Mouse (Mus musculus): ENCODE measurements around the gene Anapc13. TPM values are rescaled to one million over a fixed set of nuclear protein-coding genes. Genes with fewer than 3 reads are reported as not detected.

Gene Anapc13
- total and polyA plus RNA-seq, 2 experiments from 2014 or later = 43.9 to 322 TPM

DNA sequence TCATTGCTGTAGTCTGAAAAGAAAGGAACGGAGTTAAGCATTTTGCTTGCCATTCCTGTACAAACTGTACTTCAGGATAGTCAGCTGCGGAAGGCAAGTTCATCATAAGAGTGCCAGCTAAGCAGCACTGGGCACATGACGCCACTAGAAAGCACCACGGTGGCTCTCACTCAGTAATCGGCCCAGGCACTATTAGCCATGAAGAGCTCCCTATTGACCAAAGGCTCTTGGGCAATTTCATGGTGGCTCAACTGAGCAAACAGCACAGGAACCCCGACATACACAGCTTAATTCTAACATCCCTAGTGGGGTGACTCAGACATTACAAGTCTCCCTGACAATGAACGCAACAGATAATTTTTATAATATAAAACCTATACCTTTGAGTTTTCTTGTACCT, 2.5 kb upstream of the Anapc13 start:
- H3K27me3 ChIP-seq (ENCODE audit: control insufficient read depth, insufficient read depth, low read length) = no peaks in the 10 kb centered on the region
- no peak overlapping the region for H3K4me2 ChIP-seq (ENCODE audit: low read depth, low read length)
- 0 out of 2 replicates have a peak, but pooled peaks cover 2% of the 10 kb centered on the region for H3K36me3 ChIP-seq (replicated peaks; ENCODE audit: control insufficient read depth, insufficient read depth, low read length)
- no peak for TF ChIP-seq CTCF (IDR thresholded peaks at IDR 0.05; ENCODE audit: low read depth)
- no peak for TF ChIP-seq EP300 (IDR thresholded peaks at IDR 0.05; ENCODE audit: low read depth)
- no peak overlapping the region for H3K4me3 ChIP-seq (ENCODE audit: low read depth, low read length)
- no peak overlapping the region for H3K27ac ChIP-seq (ENCODE audit: low read depth)
- no peak for DNase-seq (ENCODE audit: low spot score)
- no peak for ATAC-seq (ENCODE audit: insufficient read depth, low read depth)
- WGBS = 91% methylated on average over 7 of the region's 7 CpGs
- H3K4me1 ChIP-seq (ENCODE audit: control insufficient read depth, insufficient read depth) = peaks cover 20% of the 10 kb centered on the region
- no peaks in the 10 kb centered on the region for H3K9me3 ChIP-seq (replicated peaks; ENCODE audit: control insufficient read depth, low read length)
- H3K9ac ChIP-seq (replicated peaks; ENCODE audit: low read depth, low read length) = no peak overlapping the region

DNA sequence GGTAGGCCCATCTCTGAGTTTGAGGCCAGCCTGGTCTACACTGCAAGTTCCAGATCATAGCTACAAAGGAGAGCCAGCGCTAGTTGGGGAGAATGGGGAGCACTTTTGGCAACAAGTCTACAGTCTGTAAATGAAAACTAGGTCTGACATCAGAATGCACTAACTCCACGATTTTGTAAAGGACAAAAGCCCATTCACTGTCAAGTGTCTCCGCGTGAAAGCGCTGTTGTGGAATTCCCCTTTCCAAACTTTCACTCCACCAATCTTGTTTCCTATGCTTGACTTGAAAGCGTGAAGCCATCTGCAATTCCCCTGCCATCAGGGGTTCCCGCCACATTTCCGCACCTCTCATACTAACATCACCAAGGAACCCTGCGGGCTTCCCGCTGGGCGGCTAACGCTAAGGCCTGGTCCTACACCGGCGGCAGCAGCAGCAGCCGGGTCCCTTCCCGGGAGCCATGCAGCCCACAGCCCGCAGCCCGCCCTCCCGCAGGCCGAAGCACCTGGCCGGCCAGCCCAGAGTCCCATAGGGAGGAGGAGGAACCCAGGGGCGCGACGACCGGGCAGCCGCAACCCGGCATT, 604 bp upstream of the Anapc13 start:
- H3K9me3 ChIP-seq (replicated peaks; ENCODE audit: control insufficient read depth, low read length) = no peaks in the 10 kb centered on the region
- H3K27me3 ChIP-seq (ENCODE audit: control insufficient read depth, insufficient read depth, low read length) = no peaks in the 10 kb centered on the region
- H3K9ac ChIP-seq (replicated peaks; ENCODE audit: low read depth, low read length) = peak overlapping the region; percentile 96
- DNase-seq (ENCODE audit: low spot score) (no peak), ATAC-seq (ENCODE audit: insufficient read depth, low read depth) (peak; percentile 36; the same call in 1 of the 2 replicates)
- TF ChIP-seq EP300 (IDR thresholded peaks at IDR 0.05; ENCODE audit: low read depth) (no peak), CTCF (IDR thresholded peaks at IDR 0.05; ENCODE audit: low read depth) (no peak)
- H3K27ac ChIP-seq (ENCODE audit: low read depth) = peak overlapping the region; percentile 95
- peak overlapping the region; percentile 90 for H3K4me3 ChIP-seq (ENCODE audit: low read depth, low read length)
- H3K36me3 ChIP-seq (replicated peaks; ENCODE audit: control insufficient read depth, insufficient read depth, low read length) = no peaks in the 10 kb centered on the region; the same call in 1 of the 2 replicates
- peaks cover 13% of the 10 kb centered on the region for H3K4me1 ChIP-seq (ENCODE audit: control insufficient read depth, insufficient read depth)
- WGBS = 1% methylated on average over 27 of the region's 27 CpGs
- peak overlapping the region; percentile 93 for H3K4me2 ChIP-seq (ENCODE audit: low read depth, low read length)

GRCm38 (mm10) chr9:102626839-102627225, 736 bp downstream of the Anapc13 start:
- peak; percentile 27 for DNase-seq (ENCODE audit: low spot score)
- no peaks in the 10 kb centered on the region for H3K9me3 ChIP-seq (replicated peaks; ENCODE audit: control insufficient read depth, low read length)
- H3K4me2 ChIP-seq (ENCODE audit: low read depth, low read length) = peak overlapping the region; percentile 93
- under 1% methylated on average over 9 of the region's 9 CpGs for WGBS
- TF ChIP-seq EP300 (IDR thresholded peaks at IDR 0.05; ENCODE audit: low read depth) = no peak
- TF ChIP-seq CTCF (IDR thresholded peaks at IDR 0.05; ENCODE audit: low read depth) = no peak
- H3K36me3 ChIP-seq (replicated peaks; ENCODE audit: control insufficient read depth, insufficient read depth, low read length) = no peaks in the 10 kb centered on the region; the same call in 1 of the 2 replicates
- peak overlapping the region; percentile 95 for H3K27ac ChIP-seq (ENCODE audit: low read depth)
- H3K4me1 ChIP-seq (ENCODE audit: control insufficient read depth, insufficient read depth) = peaks cover 13% of the 10 kb centered on the region
- H3K4me3 ChIP-seq (ENCODE audit: low read depth, low read length) = peak overlapping the region; percentile 90
- H3K9ac ChIP-seq (replicated peaks; ENCODE audit: low read depth, low read length) = peak overlapping the region; percentile 96
- no peaks in the 10 kb centered on the region for H3K27me3 ChIP-seq (ENCODE audit: control insufficient read depth, insufficient read depth, low read length)
- no peak for ATAC-seq (ENCODE audit: insufficient read depth, low read depth)

GRCm38 (mm10) chr9:102627442-102627841, 1.3 kb downstream of the Anapc13 start:
- Histone ChIP-seq H3K9me3 (replicated peaks; ENCODE audit: control insufficient read depth, low read length) (no peaks in the 10 kb centered on the region), H3K4me3 (ENCODE audit: low read depth, low read length) (peak overlapping the region; percentile 90; the same call in 1 of the 2 replicates), H3K27me3 (ENCODE audit: control insufficient read depth, insufficient read depth, low read length) (no peaks in the 10 kb centered on the region), H3K4me2 (ENCODE audit: low read depth, low read length) (peak overlapping the region; percentile 93), H3K4me1 (ENCODE audit: control insufficient read depth, insufficient read depth) (peaks cover 13% of the 10 kb centered on the region), H3K36me3 (replicated peaks; ENCODE audit: control insufficient read depth, insufficient read depth, low read length) (no peaks in the 10 kb centered on the region; the same call in 1 of the 2 replicates), H3K9ac (replicated peaks; ENCODE audit: low read depth, low read length) (peak overlapping the region; percentile 96), H3K27ac (ENCODE audit: low read depth) (peak overlapping the region; percentile 95)
- TF ChIP-seq CTCF (IDR thresholded peaks at IDR 0.05; ENCODE audit: low read depth) = no peak
- no peak for TF ChIP-seq EP300 (IDR thresholded peaks at IDR 0.05; ENCODE audit: low read depth)
- no peak for ATAC-seq (ENCODE audit: insufficient read depth, low read depth)
- DNase-seq (ENCODE audit: low spot score) = no peak
- 67% methylated on average over 7 of the region's 7 CpGs for WGBS

GRCm38 (mm10) chr9:102629052-102629451, 3.0 kb downstream of the Anapc13 start:
- Histone ChIP-seq H3K9ac (replicated peaks; ENCODE audit: low read depth, low read length) (no peak overlapping the region), H3K4me1 (ENCODE audit: control insufficient read depth, insufficient read depth) (peaks cover 13% of the 10 kb centered on the region), H3K27ac (ENCODE audit: low read depth) (no peak overlapping the region), H3K4me2 (ENCODE audit: low read depth, low read length) (no peak overlapping the region), H3K9me3 (replicated peaks; ENCODE audit: control insufficient read depth, low read length) (no peaks in the 10 kb centered on the region), H3K27me3 (ENCODE audit: control insufficient read depth, insufficient read depth, low read length) (no peaks in the 10 kb centered on the region), H3K4me3 (ENCODE audit: low read depth, low read length) (no peak overlapping the region), H3K36me3 (replicated peaks; ENCODE audit: control insufficient read depth, insufficient read depth, low read length) (no peaks in the 10 kb centered on the region; the same call in 1 of the 2 replicates)
- DNase-seq (ENCODE audit: low spot score) (no peak), ATAC-seq (ENCODE audit: insufficient read depth, low read depth) (no peak)
- TF ChIP-seq CTCF (IDR thresholded peaks at IDR 0.05; ENCODE audit: low read depth) (no peak), EP300 (IDR thresholded peaks at IDR 0.05; ENCODE audit: low read depth) (no peak)
- 59% methylated on average over 7 of the region's 7 CpGs for WGBS

Data from heart, postnatal 0 days (tissue).